Mouse (Mus musculus): Measurements from ENCODE around the gene Gm33543.

- TF ChIP-seq CTCF (IDR thresholded peaks at IDR 0.05; ENCODE audit: extremely low read depth, insufficient read depth, insufficient read length, insufficient replicate concordance) (no peak), POLR2A (IDR thresholded peaks at IDR 0.05; ENCODE audit: low read depth, low read length) (no peak)
These were observed 48.7 kb upstream of the Gm33543 start for GRCm38 (mm10) chr10:95891214-95891960.
